Mouse (Mus musculus) heart, postnatal 0 days (tissue): Measurements from ENCODE around the gene Asb16.

ENCODE experiments used
- CTCF ChIP-seq: IDR thresholded peaks from 2 replicates; pipeline ENCODE4 v1.5.1; 2016; ENCODE audit warnings: antibody characterized with exemption, control low read depth, low read depth
- EP300 ChIP-seq: IDR thresholded peaks from 2 replicates; pipeline ENCODE4 v1.6.1; 2016; ENCODE audit warnings: antibody characterized with exemption, low read depth

- TF ChIP-seq CTCF (no peak), EP300 (no peak)
These were observed at the start of gene Asb16 for GRCm38 (mm10) chr11:102268520-102269244.
